Mouse (Mus musculus): ENCODE results near the gene Dact3.
A peak's percentile ranks its signal among the peaks of the same experiment; 100 is the strongest.

Gene Dact3

GRCm38 (mm10) chr7:16918670-16919069 lies 43.6 kb downstream of the Dact3 start:
- DNase-seq: no peak

- DNase-seq: no peak
Measured at GRCm38 (mm10) chr7:16919395-16920149, 44.5 kb downstream of the Dact3 start.

DNA sequence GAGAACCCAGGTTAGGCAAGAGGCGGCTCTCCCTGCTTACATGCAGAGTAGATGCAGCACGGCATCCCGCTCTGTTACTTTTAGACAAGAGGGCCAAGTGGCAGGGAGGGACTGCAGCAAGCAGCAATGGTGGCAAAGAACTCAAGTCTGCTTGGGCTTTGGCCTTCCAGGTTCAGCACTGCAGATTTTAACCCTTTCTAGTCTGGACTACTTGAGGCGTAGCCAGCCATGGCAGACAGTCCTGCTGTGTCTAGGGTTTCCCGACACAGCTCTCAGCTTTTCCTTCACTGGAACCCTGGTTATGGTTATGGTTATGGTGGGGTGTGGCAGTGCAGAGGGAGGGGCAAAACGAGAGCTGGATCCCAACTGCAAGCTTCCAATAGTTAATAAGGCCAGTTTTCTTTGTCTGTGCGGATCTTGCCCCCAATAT lies 45.0 kb downstream of the Dact3 start:
- DNase-seq: no peak

DNA sequence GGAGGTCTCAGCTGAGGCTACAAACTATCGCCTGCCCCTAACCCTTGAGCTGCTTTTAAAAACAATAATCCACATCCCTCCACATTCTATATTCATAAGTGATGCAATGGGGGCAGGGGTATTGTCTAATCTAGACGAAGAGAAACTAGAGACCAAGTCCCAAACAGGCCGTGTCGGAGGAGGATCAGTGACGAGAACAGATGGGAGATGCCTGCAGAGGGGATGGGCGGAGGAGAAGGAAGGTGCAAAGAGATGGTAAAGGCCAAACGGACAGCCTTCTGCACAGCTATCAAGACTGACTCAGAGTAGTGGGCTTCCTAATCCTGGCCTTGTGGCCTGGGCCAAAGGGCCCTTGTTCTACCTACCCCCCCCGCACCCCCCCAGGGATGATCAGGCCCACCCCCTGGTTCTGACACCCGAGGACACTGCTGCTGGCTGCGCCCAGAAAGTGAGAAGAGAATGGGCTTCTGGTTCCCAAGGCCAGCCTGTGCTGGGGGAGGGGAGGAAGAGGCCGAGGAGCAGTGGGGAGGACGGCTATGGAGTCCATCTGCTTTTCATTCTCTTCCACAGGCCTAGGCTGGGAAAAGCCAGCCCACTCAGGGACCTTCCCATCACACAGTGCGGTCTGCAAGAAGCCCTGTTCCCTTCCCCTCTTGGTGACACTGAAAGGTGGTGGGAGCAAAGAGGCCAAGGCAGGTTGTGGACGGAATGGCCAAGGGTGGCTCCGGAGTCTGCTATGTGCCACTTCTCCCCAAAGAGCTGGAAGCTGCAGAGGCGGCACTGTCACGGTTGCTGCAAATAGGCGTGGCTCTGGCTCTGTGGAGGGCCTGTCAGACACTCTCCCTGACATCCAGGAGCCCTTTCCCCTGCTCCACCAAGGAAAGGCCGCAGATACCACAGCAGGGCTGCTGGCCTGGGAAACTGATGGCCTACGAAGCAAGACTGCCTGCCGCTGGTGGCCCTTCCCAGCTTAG lies 46.0 kb downstream of the Dact3 start:
- DNase-seq: no peak

- no peak for DNase-seq
Measured at GRCm38 (mm10) chr7:16921881-16922335, 46.8 kb downstream of the Dact3 start.

GRCm38 (mm10) chr7:16922360-16922973 lies 47.4 kb downstream of the Dact3 start:
- DNase-seq: no peak

DNA sequence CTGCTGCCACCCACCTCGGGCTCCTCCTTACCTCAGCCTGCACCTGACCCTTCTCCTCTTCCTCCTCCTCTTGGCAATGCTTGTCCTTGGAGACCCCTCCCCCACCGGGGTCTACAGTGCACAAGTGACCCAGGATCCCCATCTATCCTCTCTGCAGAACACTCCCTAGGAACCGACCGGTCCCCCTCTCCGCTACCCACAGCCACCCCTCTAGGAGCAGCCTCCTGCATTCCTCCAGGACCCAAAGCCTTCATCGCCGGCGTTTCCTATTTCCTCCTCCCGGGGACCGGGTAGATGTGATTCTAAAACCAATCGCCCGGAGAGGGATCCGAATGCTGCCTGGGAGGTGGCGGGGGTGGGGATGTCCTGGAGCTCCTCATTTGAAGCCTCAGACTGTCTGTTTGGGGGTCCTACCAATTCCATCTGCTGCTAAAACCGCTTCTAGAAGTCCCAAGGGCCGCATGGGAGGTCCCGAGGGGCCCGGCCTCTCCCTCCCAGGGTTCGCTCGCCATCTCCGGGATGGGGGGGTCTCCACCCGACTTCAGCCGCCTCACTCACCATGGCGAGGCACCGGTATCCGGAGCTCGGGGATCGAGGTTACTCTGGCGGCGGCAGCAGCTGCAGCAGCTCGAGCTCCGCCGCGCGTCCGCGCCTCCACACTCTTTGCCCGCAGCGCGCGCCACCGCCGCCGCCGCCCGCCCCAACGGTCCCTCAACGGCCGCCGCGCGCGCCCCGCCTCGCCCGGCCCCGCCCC lies 48.3 kb downstream of the Dact3 start:
- peak; percentile 59 for DNase-seq

GRCm38 (mm10) chr7:16924037-16924834 lies 49.1 kb downstream of the Dact3 start, which contains the start of gene Calm3:
Calm3 (minus strand) TSS chr7:16924114.
- peak; percentile 100 for DNase-seq

GRCm38 (mm10) chr7:16928341-16928740 lies 53.2 kb downstream of the Dact3 start:
- DNase-seq: no peak

DNA sequence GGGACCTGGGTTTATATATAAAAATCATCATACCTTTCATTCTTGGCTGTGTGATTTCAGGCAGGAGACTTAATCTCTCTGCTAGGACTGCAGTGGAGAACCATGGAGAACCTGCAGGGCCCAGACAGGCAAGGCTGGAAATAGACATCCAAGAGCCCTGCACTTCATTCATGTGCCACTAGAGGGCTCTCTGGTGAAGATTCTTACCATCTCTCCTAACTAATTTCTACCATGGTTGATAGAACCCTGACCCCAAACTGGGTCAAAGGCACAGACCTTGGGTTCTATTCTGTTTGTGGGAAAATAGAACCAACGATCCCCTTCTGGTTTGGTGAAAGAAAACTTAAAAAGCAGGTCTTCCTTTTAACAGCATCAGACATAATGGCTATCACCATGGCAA lies 55.7 kb downstream of the Dact3 start:
- peak; percentile 77 for DNase-seq

- peak; percentile 89 for DNase-seq
Measured at GRCm38 (mm10) chr7:16931968-16932627, 57.0 kb downstream of the Dact3 start.

DNA sequence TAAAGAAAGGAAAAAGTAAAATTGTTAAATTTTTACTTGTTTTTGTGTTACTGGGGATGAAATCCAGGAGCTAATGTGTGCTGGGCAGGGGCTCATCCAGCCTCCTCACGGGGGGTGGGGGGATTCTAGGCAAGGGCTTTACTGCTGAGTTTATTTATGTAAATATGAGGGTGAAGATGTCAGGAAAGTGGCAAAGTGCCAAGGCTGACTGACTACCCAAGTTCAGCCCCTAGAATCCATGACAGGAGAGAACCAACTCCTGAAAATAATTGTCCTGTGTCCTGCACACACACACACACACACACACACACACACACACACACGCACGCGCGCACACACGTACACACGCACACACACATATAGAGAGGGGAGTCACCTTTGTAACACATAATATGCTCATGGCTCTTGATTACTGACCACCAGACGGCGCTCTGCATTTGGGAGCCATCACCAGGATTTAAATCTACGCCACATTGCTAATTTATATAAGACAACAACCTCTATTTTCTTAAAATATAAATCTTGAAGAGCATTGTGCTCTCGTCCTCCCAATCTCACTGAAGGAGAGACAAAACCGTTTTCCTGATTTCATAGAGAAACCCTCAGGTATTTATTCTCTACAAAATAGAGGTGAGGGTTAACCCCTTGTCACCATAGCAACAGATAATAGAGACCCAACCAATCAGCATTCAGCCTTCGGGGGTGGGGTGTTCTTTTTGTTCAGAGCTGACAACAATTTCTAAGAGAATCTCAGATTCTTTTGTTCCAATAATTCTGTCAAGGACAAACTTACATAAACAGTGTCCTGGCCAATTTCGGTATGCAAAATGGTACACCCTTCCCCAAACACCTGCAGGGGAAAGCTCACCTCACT lies 57.8 kb downstream of the Dact3 start:
- peak; percentile 68 for DNase-seq

Measured in lung, postnatal 10 days (tissue).